Mouse (Mus musculus) heart, adult 2 months (tissue): ENCODE results near the gene Angptl8.

Source experiments
- CTCF ChIP-seq: fragments of 200-600 bp; IDR thresholded peaks from 2 replicates; pipeline ENCODE4 v1.8.1; 2022; ENCODE audit warnings: antibody characterized with exemption, mild to moderate bottlenecking, moderate library complexity
- EP300 ChIP-seq: fragments of 200-500 bp; IDR thresholded peaks from 2 replicates; pipeline ENCODE4 v1.6.1; 2011; ENCODE audit warnings: low read depth, low read length, control low read depth; ENCODE audit not compliant: insufficient read depth

DNA sequence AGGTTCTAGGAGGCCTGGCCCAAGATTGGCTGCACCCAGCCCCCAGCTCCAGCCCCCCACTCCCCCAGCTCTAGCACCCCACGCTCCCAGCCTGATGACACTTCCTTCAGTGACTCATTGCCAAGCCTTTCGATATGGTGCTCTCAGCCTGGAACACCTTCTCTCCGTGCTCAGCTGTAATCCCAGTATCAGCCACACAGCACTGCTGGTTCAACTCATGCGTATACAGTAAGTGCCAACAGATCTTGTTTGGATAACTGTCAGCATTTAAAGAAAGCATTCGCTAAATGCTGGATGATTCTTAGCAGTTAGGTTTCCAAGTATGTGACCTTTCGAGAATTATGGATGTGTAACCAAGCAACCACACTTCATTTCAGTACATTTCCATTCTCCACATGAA is 7.8 kb downstream of the Angptl8 start:
- TF ChIP-seq CTCF (no peak), EP300 (no peak)
